Mouse (Mus musculus): ENCODE measurements around the gene Chaf1a. TPM values are rescaled to one million over a fixed set of nuclear protein-coding genes. Genes with fewer than 3 reads are reported as not detected.
"Not testable (repeated sequence)": the region's sequence is repeated elsewhere in the genome, so short reads cannot be mapped to it uniquely, and the experiment has no call there.

The Chaf1a gene
- polyA plus RNA-seq, 1 experiment from 2014 or later, result 39.1 TPM

- Histone ChIP-seq H3K36me3 (replicated peaks) (peaks cover 76% of the 10 kb centered on the region), H3K4me3 (replicated peaks) (no peak overlapping the region), H3K27me3 (no peaks in the 10 kb centered on the region), H3K27ac (no peak overlapping the region), H3K9me3 (no peaks in the 10 kb centered on the region), H3K9ac (no peak overlapping the region), H3K4me2 (no peak overlapping the region), H3K4me1 (no peaks in the 10 kb centered on the region)
- 86% methylated on average over 11 of the region's 11 CpGs for WGBS
- no peak for ATAC-seq (ENCODE audit: low FRiP score)
These were observed 17.3 kb downstream of the Chaf1a start for GRCm38 (mm10) chr17:56057381-56058120.

DNA sequence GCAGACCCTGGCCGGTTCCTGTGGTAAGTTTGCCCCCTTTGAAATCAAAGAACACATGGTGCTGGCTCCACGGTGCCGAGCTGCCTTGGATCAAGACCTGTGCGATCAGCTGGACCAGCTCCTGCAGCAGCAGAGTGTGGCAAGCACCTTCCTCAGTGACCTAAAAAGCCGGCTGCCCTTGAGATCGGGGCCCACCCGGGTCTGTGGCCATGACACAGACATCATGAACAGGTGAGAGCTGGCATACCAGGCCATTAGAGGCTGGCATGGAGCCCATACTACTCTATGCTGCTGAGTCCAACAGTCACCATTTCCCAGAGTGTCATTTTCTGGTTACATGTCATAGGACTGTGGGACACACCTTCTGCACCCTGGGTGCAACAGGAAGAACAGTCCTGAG, 21.8 kb downstream of the Chaf1a start:
- ATAC-seq (ENCODE audit: low FRiP score), result no peak
- H3K36me3 ChIP-seq (replicated peaks), result peaks cover 99% of the 10 kb centered on the region

GRCm38 (mm10) chr17:56065715-56066114, 25.5 kb downstream of the Chaf1a start:
- H3K4me1 ChIP-seq; H3K4me2 ChIP-seq; H3K9ac ChIP-seq; H3K27me3 ChIP-seq; ATAC-seq (ENCODE audit: low FRiP score); H3K27ac ChIP-seq; H3K4me3 ChIP-seq (replicated peaks); H3K9me3 ChIP-seq: not testable (repeated sequence)
- peaks cover 100% of the 10 kb centered on the region for H3K36me3 ChIP-seq (replicated peaks)
- WGBS, result 84% methylated on average over 6 of the region's 6 CpGs

More for the DNA sequence above, 21.8 kb downstream of the Chaf1a start:
- Histone ChIP-seq H3K4me2 (no peak overlapping the region), H3K4me1 (no peaks in the 10 kb centered on the region), H3K9me3 (no peaks in the 10 kb centered on the region), H3K4me3 (replicated peaks) (no peak overlapping the region), H3K9ac (no peak overlapping the region), H3K27ac (no peak overlapping the region), H3K27me3 (no peaks in the 10 kb centered on the region)
- WGBS, result 95% methylated on average over 7 of the region's 7 CpGs

GRCm38 (mm10) chr17:56066451-56066850, 26.2 kb downstream of the Chaf1a start:
- no peaks in the 10 kb centered on the region for H3K9me3 ChIP-seq
- ATAC-seq (ENCODE audit: low FRiP score), result no peak
- no peaks in the 10 kb centered on the region for H3K27me3 ChIP-seq
- H3K4me1 ChIP-seq, result no peaks in the 10 kb centered on the region
- H3K4me3 ChIP-seq (replicated peaks), result no peak overlapping the region
- peaks cover 100% of the 10 kb centered on the region for H3K36me3 ChIP-seq (replicated peaks)
- H3K27ac ChIP-seq, result no peak overlapping the region
- no peak overlapping the region for H3K4me2 ChIP-seq
- H3K9ac ChIP-seq, result no peak overlapping the region

DNA sequence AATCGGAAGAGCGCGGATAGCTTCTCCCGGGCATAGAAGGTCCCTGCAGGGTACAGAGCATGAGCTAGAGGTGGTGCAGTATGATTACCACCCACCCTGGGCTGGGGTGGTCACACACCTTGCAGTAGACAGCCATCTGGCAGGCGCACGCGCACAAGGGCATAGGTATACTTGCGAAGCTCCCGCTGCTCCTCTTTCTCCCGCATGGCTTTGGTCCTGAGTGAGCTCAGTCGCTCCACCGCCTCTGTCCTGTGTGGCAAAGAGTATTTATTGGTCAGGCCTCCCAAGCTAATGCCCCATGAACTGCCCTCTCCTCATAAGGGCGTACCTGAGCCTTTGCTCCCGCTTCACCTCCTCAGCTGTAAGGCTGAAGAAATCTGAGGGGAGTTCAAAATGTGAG, 28.8 kb downstream of the Chaf1a start:
- H3K9ac ChIP-seq, result no peak overlapping the region
- H3K27ac ChIP-seq, result no peak overlapping the region
- H3K4me1 ChIP-seq, result peaks cover 6% of the 10 kb centered on the region
- WGBS, result 96% methylated on average over 14 of the region's 14 CpGs
- no peaks in the 10 kb centered on the region for H3K27me3 ChIP-seq
- H3K9me3 ChIP-seq, result no peaks in the 10 kb centered on the region
- no peak overlapping the region for H3K4me2 ChIP-seq
- H3K4me3 ChIP-seq (replicated peaks), result no peak overlapping the region
- H3K36me3 ChIP-seq (replicated peaks), result peaks cover 90% of the 10 kb centered on the region
- no peak for ATAC-seq (ENCODE audit: low FRiP score)

- Histone ChIP-seq H3K27ac (no peak overlapping the region), H3K4me2 (no peak overlapping the region), H3K4me1 (peaks cover 19% of the 10 kb centered on the region), H3K4me3 (replicated peaks) (no peak overlapping the region), H3K36me3 (replicated peaks) (peaks cover 69% of the 10 kb centered on the region), H3K27me3 (no peaks in the 10 kb centered on the region), H3K9me3 (no peaks in the 10 kb centered on the region), H3K9ac (no peak overlapping the region)
- no peak for ATAC-seq (ENCODE audit: low FRiP score)
These were observed 30.9 kb downstream of the Chaf1a start for GRCm38 (mm10) chr17:56071126-56071525.

DNA sequence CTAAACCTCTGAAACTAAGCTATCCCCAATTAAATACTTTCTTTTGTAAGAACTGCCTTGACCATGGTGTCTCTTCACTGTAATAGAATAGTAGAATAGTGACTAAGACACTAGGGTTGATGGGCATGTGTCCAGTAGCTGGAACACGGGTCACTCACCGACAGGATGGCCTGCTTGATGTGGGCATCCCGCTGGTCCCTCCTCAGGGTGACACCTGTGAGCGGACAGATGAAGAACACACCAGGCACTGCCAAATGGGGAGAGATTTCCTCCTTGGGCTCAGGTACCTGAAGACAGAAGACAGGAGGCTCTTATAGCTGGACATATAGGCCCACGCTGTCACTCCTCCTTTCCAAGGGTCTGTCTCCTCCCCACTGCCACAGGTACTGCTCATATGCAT, 32.0 kb downstream of the Chaf1a start:
- H3K9ac ChIP-seq, result no peak overlapping the region
- H3K36me3 ChIP-seq (replicated peaks), result peaks cover 58% of the 10 kb centered on the region
- H3K27ac ChIP-seq, result no peak overlapping the region
- H3K27me3 ChIP-seq, result no peaks in the 10 kb centered on the region
- 91% methylated on average over 5 of the region's 5 CpGs for WGBS
- no peak overlapping the region for H3K4me3 ChIP-seq (replicated peaks)
- H3K9me3 ChIP-seq, result no peaks in the 10 kb centered on the region
- H3K4me1 ChIP-seq, result peaks cover 19% of the 10 kb centered on the region
- no peak for ATAC-seq (ENCODE audit: low FRiP score)
- no peak overlapping the region for H3K4me2 ChIP-seq

GRCm38 (mm10) chr17:56074097-56074826, 34.0 kb downstream of the Chaf1a start:
- Histone ChIP-seq H3K36me3 (replicated peaks) (peaks cover 38% of the 10 kb centered on the region), H3K4me2 (peak overlapping the region; percentile 76), H3K4me1 (peaks cover 22% of the 10 kb centered on the region), H3K9me3 (no peaks in the 10 kb centered on the region), H3K9ac (peak overlapping the region; percentile 71), H3K27me3 (no peaks in the 10 kb centered on the region), H3K27ac (peak overlapping the region; percentile 92), H3K4me3 (replicated peaks) (peak overlapping the region; percentile 62)
- ATAC-seq (ENCODE audit: low FRiP score), result peak; percentile 14
- 9% methylated on average over 21 of the region's 22 CpGs for WGBS

DNA sequence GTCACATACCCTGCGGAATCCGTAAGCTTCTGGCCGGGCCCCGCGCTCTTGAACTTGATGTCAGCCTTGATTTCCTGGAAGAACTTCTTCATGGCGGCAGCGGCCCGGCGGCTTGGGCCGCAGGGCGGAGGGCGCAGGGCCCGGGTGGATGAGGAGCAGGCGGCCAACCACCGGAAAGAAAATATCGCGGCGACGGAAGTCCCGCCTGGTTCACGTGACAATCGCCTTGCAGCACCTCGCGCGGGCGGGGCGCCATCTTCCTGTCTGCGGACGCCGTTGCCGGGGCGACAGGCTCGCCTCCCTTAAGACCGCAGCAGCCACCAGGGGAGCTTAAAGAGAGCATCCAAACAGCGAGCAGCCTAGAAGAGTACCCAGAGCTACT, 34.6 kb downstream of the Chaf1a start, which contains the start of gene Ubxn6:
TSS of gene Ubxn6 (minus strand) at position 202 of the 382 bp plus-strand sequence.
- Histone ChIP-seq H3K9me3 (no peaks in the 10 kb centered on the region), H3K4me1 (peaks cover 22% of the 10 kb centered on the region), H3K9ac (peak within 1 kb of the TSS; percentile 71), H3K4me3 (replicated peaks) (peak within 1 kb of the TSS; percentile 62), H3K27ac (peak within 1 kb of the TSS; percentile 92), H3K36me3 (replicated peaks) (peaks cover 32% of the 10 kb centered on the region), H3K4me2 (peak within 1 kb of the TSS; percentile 76), H3K27me3 (no peaks in the 10 kb centered on the region)
- ATAC-seq (ENCODE audit: low FRiP score), result peak; percentile 56
- WGBS, result under 1% methylated on average over 35 of the region's 35 CpGs

GRCm38 (mm10) chr17:56077523-56077922, 37.3 kb downstream of the Chaf1a start:
- H3K9ac ChIP-seq, result no peak overlapping the region
- peaks cover 47% of the 10 kb centered on the region for H3K4me1 ChIP-seq
- no peaks in the 10 kb centered on the region for H3K27me3 ChIP-seq
- H3K27ac ChIP-seq, result no peak overlapping the region
- peaks cover 10% of the 10 kb centered on the region for H3K36me3 ChIP-seq (replicated peaks)
- H3K4me2 ChIP-seq, result no peak overlapping the region
- no peaks in the 10 kb centered on the region for H3K9me3 ChIP-seq
- ATAC-seq (ENCODE audit: low FRiP score), result no peak
- WGBS, result 95% methylated on average over 5 of the region's 5 CpGs
- no peak overlapping the region for H3K4me3 ChIP-seq (replicated peaks)

- H3K4me1 ChIP-seq, result peaks cover 47% of the 10 kb centered on the region
These were observed 38.1 kb downstream of the Chaf1a start for GRCm38 (mm10) chr17:56078361-56078760.

GRCm38 (mm10) chr17:56078880-56079795, 38.9 kb downstream of the Chaf1a start, which contains the start of gene Hdgfl2:
Hdgfl2 (plus strand) TSS chr17:56079634.
- Histone ChIP-seq H3K4me2 (peak within 1 kb of the TSS; percentile 99), H3K4me1 (peaks cover 41% of the 10 kb centered on the region), H3K27me3 (no peaks in the 10 kb centered on the region), H3K27ac (peak within 1 kb of the TSS; percentile 69; the same call in 1 of the 2 replicates), H3K9me3 (no peaks in the 10 kb centered on the region), H3K9ac (peak within 1 kb of the TSS; percentile 93), H3K36me3 (replicated peaks) (peaks cover 18% of the 10 kb centered on the region), H3K4me3 (replicated peaks) (peak within 1 kb of the TSS; percentile 91)
- peak; percentile 92 for ATAC-seq (ENCODE audit: low FRiP score)
- under 1% methylated on average over 61 of the region's 61 CpGs for WGBS

More at GRCm38 (mm10) chr17:56078361-56078760, 38.1 kb downstream of the Chaf1a start:
- H3K27me3 ChIP-seq; H3K9me3 ChIP-seq; H3K9ac ChIP-seq; ATAC-seq (ENCODE audit: low FRiP score): not testable (repeated sequence)
- Histone ChIP-seq H3K36me3 (replicated peaks) (peaks cover 13% of the 10 kb centered on the region), H3K27ac (peak overlapping the region; percentile 59; the same call in 1 of the 2 replicates), H3K4me2 (peak overlapping the region; percentile 42), H3K4me3 (replicated peaks) (peak overlapping the region; percentile 91; the same call in 1 of the 2 replicates)
- 72% methylated on average over 9 of the region's 9 CpGs for WGBS
